Mouse (Mus musculus) hindbrain, embryonic 11.5 days (tissue): ENCODE data around the gene Fasn. TPM values are rescaled to one million over a fixed set of nuclear protein-coding genes. Genes with fewer than 3 reads are reported as not detected.
"Not testable (repeated sequence)": the region's sequence is repeated elsewhere in the genome, so short reads cannot be mapped to it uniquely, and the experiment has no call there.

Experiments used
- ATAC-seq: fragments of 200-750 bp; cut with Nextera tagmentation; 2 replicates; pipeline ENCODE4 v1.8.0; 2017; ENCODE audit warnings: mild to moderate bottlenecking, moderate TSS enrichment, moderate library complexity; ENCODE audit not compliant: low FRiP score
- DNase-seq: peaks from one replicate; pipeline ENCODE4 v3.0.0-alpha.2; 2015; ENCODE audit warnings: low spot score
- H3K27ac ChIP-seq: fragments of 300-500 bp; sonication (generic); 2 replicates; pipeline ENCODE4 v1.5.1; 2014; ENCODE audit warnings: mild to moderate bottlenecking, low read depth, low read length
- H3K27me3 ChIP-seq: fragments of 300-500 bp; sonication (generic); 2 replicates; pipeline ENCODE4 v1.6.1; 2014; ENCODE audit warnings: mild to moderate bottlenecking, low read length, moderate library complexity, mixed read lengths; ENCODE audit not compliant: control insufficient read depth, insufficient read depth
- H3K36me3 ChIP-seq: fragments of 300-500 bp; sonication (generic); 2 replicates; pipeline ENCODE4 v1.6.1; 2014; ENCODE audit warnings: mild to moderate bottlenecking, low read length, moderate library complexity, mixed read lengths; ENCODE audit not compliant: control insufficient read depth, insufficient read depth
- H3K4me1 ChIP-seq: fragments of 300-500 bp; sonication (generic); replicated peaks from 2 replicates; pipeline ENCODE4 v1.6.1; 2014; ENCODE audit warnings: low read length, mixed read lengths; ENCODE audit not compliant: control insufficient read depth, insufficient read depth
- H3K4me2 ChIP-seq: fragments of 300-500 bp; sonication (generic); replicated peaks from 2 replicates; pipeline ENCODE4 v1.6.1; 2014; ENCODE audit warnings: mild to moderate bottlenecking, low read depth, low read length
- H3K4me3 ChIP-seq: fragments of 300-500 bp; sonication (generic); 2 replicates; pipeline ENCODE4 v1.5.1; 2014; ENCODE audit warnings: low read depth, low read length
- H3K9ac ChIP-seq: fragments of 300-500 bp; sonication (generic); 2 replicates; pipeline ENCODE4 v1.6.1; 2014; ENCODE audit warnings: low read depth, low read length
- H3K9me3 ChIP-seq: fragments of 300-500 bp; sonication (generic); 2 replicates; pipeline ENCODE4 v1.6.1; 2016; ENCODE audit warnings: low read length; ENCODE audit not compliant: control insufficient read depth
- WGBS: fragments of 180-500 bp; shearing (Covaris S2); extraction: QIAGEN DNeasy Blood & Tissue Kit; methylation state at CpG from one replicate; pipeline ENCODE4 v1.1.7; 2014; 5-methylcytosine and 5-hydroxymethylcytosine counted together
- polyA plus RNA-seq: library from polyadenylated mRNA; unstranded; fragments of >200 nt; fragmentation: Nextera tagmentation; extraction: Ambion mirVana; gene quantifications from 2 replicates; pipeline ENCODE4 v1.2.1, GENCODE M21; 2014

Fasn gene
- polyA plus RNA-seq, 1 experiment from 2014 or later = 76.0 TPM

DNA sequence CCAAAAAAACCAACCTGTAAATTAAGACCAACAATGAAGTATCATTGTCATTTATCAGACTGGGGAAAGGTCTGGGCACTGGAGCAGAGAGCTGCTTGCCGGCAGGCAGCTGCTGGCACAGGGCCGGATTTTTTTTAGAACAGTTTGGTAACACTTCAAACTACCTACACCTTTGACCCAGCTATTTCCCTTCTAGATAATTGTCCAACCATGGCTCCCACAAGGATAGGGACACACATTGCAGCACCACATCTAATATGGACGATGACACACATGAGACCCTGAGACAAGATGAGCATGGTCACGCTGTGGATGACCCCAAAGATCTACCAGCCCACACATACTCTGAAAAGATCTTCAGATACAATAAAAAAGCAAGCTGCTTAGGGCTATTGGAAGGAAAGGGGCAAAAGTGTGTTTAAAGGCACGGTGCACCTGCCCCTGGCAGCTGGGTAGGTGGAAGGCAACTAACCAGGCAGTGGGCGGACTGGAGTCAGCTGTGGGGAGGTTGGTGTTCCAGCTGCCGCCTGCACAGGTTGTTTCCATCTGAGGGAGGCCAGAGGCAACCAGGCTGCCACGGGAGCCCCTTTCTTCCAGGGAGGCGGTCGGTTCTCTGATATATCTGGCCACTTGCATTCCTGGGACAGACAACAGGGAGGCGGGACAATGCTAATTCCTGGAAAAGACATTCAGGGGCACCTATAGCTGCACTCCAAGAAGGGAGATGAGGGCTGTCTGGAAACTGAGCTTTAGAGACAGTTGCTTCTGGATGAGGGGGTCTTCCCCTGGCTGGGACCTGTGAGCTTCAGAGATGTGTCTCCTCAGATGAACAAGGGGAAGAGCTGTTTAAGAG lies 28.0 kb upstream of the Fasn start:
- Histone ChIP-seq H3K4me2 (no peak overlapping the region), H3K27ac (no peak overlapping the region), H3K9me3 (no peaks in the 10 kb centered on the region), H3K27me3 (no peaks in the 10 kb centered on the region), H3K9ac (no peak overlapping the region), H3K4me3 (no peak overlapping the region), H3K36me3 (no peaks in the 10 kb centered on the region), H3K4me1 (no peaks in the 10 kb centered on the region)
- DNase-seq = no peak
- ATAC-seq = no peak
- WGBS = 71% methylated on average over 11 of the region's 11 CpGs

GRCm38 (mm10) chr11:120851582-120851981 lies 27.2 kb upstream of the Fasn start:
- 80% methylated on average over 2 of the region's 2 CpGs for WGBS
- no peak overlapping the region for H3K27ac ChIP-seq
- H3K4me3 ChIP-seq = no peak overlapping the region

DNA sequence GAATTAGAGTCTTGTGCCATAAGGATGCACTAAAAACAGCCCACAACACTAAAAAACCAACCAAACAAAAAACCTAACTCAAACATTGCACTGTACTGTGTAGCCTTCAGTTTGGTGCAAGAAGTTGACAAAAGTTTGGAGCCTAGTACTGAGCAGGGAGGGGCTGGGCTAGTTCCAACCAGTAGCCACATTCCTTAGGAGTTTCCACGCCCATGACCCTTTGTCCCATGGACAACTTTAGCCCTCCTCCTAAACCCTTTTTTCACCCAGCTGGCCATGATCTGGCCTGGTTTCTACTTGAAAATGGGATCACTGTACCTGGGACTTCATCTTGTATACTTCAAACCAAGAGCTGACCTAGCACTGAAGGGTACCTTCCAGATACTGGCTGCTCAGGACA lies 26.8 kb upstream of the Fasn start:
- Histone ChIP-seq H3K27ac (no peak overlapping the region), H3K4me3 (no peak overlapping the region), H3K27me3 (no peaks in the 10 kb centered on the region), H3K4me2 (no peak overlapping the region), H3K4me1 (no peaks in the 10 kb centered on the region), H3K36me3 (no peaks in the 10 kb centered on the region), H3K9ac (no peak overlapping the region), H3K9me3 (no peaks in the 10 kb centered on the region)
- DNase-seq (no peak), ATAC-seq (no peak)
- 58% methylated on average over 1 of the region's 1 CpGs for WGBS

More at GRCm38 (mm10) chr11:120851582-120851981, 27.2 kb upstream of the Fasn start:
- Histone ChIP-seq H3K9ac (no peak overlapping the region), H3K27me3 (no peaks in the 10 kb centered on the region), H3K4me1 (no peaks in the 10 kb centered on the region), H3K9me3 (no peaks in the 10 kb centered on the region), H3K36me3 (no peaks in the 10 kb centered on the region), H3K4me2 (no peak overlapping the region)
- no peak for DNase-seq
- ATAC-seq = no peak

DNA sequence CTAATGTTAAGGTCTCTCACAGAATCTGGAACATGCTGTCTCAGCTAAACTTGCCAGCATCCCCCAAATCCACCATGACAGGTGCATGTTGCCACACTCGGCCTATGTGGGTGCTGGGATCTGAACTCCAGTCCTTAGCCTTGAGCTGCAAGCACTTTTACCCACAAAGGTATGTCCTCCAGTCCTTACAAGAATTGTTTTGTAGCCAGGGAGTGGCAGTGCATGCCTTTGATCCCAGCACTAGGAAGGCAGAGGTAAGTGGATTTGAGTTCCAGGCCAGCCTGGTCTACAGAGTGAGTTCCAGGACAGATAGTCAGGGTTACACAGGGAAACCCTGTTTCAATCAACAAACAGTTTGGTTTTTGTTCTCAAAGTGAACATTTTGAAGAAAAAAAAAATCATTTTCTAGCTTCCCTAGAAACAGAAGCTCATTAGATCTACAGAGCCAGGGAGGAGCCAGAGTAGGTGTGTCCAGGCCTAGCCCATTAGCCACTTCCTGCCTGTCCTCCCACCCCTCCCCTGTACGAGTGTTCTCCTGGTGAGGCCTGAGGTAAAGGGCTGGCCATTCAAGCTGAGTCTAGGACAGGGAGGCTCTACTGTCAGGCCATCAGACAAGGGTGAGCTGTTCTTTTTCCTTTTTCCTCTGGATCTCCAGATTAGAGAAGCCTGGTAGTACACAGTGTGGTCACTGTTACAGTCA lies 26.1 kb upstream of the Fasn start:
- WGBS = 61% methylated on average over 2 of the region's 2 CpGs

GRCm38 (mm10) chr11:120846725-120847475 lies 22.6 kb upstream of the Fasn start:
- no peak for ATAC-seq
- H3K9ac ChIP-seq = no peak overlapping the region
- no peak overlapping the region for H3K4me2 ChIP-seq
- no peaks in the 10 kb centered on the region for H3K4me1 ChIP-seq
- no peak for DNase-seq
- no peak overlapping the region for H3K27ac ChIP-seq
- H3K36me3 ChIP-seq = no peaks in the 10 kb centered on the region
- H3K9me3 ChIP-seq = no peaks in the 10 kb centered on the region
- H3K27me3 ChIP-seq = no peaks in the 10 kb centered on the region
- H3K4me3 ChIP-seq = no peak overlapping the region
- WGBS = 87% methylated on average over 9 of the region's 9 CpGs

More for the DNA sequence above, 26.1 kb upstream of the Fasn start:
- H3K9me3 ChIP-seq = no peaks in the 10 kb centered on the region
- ATAC-seq (no peak), DNase-seq (no peak)
- no peaks in the 10 kb centered on the region for H3K27me3 ChIP-seq
- H3K9ac ChIP-seq = no peak overlapping the region
- H3K4me1 ChIP-seq = no peaks in the 10 kb centered on the region
- H3K4me2 ChIP-seq = no peak overlapping the region
- H3K36me3 ChIP-seq = no peaks in the 10 kb centered on the region
- H3K27ac ChIP-seq = no peak overlapping the region
- no peak overlapping the region for H3K4me3 ChIP-seq

DNA sequence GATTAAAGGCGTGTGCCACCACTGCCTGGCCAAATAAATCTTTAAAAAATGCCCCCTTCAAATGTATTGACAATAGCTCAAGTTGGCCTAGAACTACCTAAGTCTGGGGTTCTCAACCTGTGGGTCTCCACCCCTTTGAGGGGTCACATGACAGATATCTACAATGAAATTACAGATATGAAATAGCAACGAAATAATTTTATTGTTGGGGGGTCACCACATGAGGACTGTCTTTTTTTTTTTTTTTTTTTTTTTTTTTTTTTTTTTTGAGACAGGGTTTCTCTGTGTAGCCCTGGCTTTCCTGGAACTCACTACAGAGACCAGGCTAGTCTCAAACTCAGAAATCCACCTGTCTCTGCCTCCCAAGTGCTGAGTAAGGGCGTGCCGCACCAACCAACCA lies 20.0 kb upstream of the Fasn start:
- no peak for DNase-seq
- 92% methylated on average over 4 of the region's 4 CpGs for WGBS

GRCm38 (mm10) chr11:120833555-120834280 lies 9.4 kb upstream of the Fasn start:
- H3K4me3 ChIP-seq = no peak overlapping the region
- H3K27ac ChIP-seq = peak overlapping the region; percentile 62; the same call in 1 of the 2 replicates
- H3K36me3 ChIP-seq = no peaks in the 10 kb centered on the region
- H3K9me3 ChIP-seq = no peaks in the 10 kb centered on the region
- ATAC-seq (no peak), DNase-seq (peak; percentile 25)
- WGBS = 73% methylated on average over 8 of the region's 8 CpGs
- H3K9ac ChIP-seq = no peak overlapping the region
- H3K27me3 ChIP-seq = no peaks in the 10 kb centered on the region
- H3K4me1 ChIP-seq = peaks cover 3% of the 10 kb centered on the region; the same call in 1 of the 2 replicates
- H3K4me2 ChIP-seq = no peak overlapping the region

More for the DNA sequence above, 20.0 kb upstream of the Fasn start:
- H3K27me3 ChIP-seq = no peaks in the 10 kb centered on the region
- no peak overlapping the region for H3K4me3 ChIP-seq
- H3K9ac ChIP-seq = no peak overlapping the region
- no peak for ATAC-seq
- H3K9me3 ChIP-seq = no peaks in the 10 kb centered on the region
- no peaks in the 10 kb centered on the region for H3K36me3 ChIP-seq
- H3K4me1 ChIP-seq = no peaks in the 10 kb centered on the region
- H3K4me2 ChIP-seq = no peak overlapping the region
- no peak overlapping the region for H3K27ac ChIP-seq

DNA sequence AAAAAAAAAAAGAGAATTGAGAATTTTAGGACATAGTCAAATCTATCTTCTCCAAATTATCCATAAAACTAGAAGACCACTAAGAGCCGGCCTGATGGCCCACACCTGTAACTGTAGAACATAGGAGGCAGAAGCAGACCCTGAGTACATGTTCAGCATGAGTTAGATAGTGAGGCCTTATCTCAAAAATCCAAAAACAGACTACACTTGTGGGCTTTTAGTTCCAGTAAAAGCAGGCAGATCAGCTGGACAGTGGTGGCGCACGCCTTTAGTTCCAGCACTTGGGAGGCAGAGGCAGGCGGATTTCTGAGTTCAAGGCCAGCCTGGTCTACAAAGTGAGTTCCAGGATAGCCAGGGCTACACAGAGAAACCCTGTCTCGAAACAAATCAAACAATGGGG lies 8.6 kb upstream of the Fasn start:
- not testable (repeated sequence) for H3K36me3 ChIP-seq, H3K27me3 ChIP-seq, H3K4me2 ChIP-seq, ATAC-seq, H3K9ac ChIP-seq, H3K27ac ChIP-seq, H3K9me3 ChIP-seq, H3K4me3 ChIP-seq, H3K4me1 ChIP-seq, DNase-seq
- WGBS = 95% methylated on average over 5 of the region's 5 CpGs
